Mouse (Mus musculus) left cerebral cortex, adult 8-10 months (tissue): ENCODE data around the gene Klhl40. TPM values are rescaled to one million over a fixed set of nuclear protein-coding genes. Genes with fewer than 3 reads are reported as not detected.

Experiments
- DNase-seq, 2 experiments: peaks; one replicate each; pipeline ENCODE4 v3.0.0; 2022; ENCODE audit warnings: low spot score in 2 of 2
- total RNA-seq, 4 experiments: library from RNA; stranded (reverse); gene quantifications; 2 replicates each; pipeline ENCODE4 v1.2.4; 2022

Klhl40 gene
- total RNA-seq, 4 experiments from 2014 or later, result 7.6 to 10.9 (median 8.8) TPM

- no peak for DNase-seq
Observed at GRCm38 (mm10) chr9:121823051-121823450, 45.6 kb downstream of the Klhl40 start.

- DNase-seq, result no peak
Observed at GRCm38 (mm10) chr9:121823991-121824390, 46.6 kb downstream of the Klhl40 start.

GRCm38 (mm10) chr9:121826356-121826755, 48.9 kb downstream of the Klhl40 start:
- peak in 1 of 2 experiments; percentile 62 for DNase-seq

GRCm38 (mm10) chr9:121828314-121828713, 50.9 kb downstream of the Klhl40 start:
- no peak for DNase-seq

GRCm38 (mm10) chr9:121829270-121829992, 52.0 kb downstream of the Klhl40 start:
- no peak for DNase-seq

- DNase-seq, result no peak
Observed at GRCm38 (mm10) chr9:121830243-121830955, 53.0 kb downstream of the Klhl40 start.

- DNase-seq, result peak; percentile 64 to 72
Observed at GRCm38 (mm10) chr9:121830956-121831293, 53.5 kb downstream of the Klhl40 start.

Other genes starting within 250 kb of the Klhl40 start
- 1 to 10 TPM; 1.2 to 4.4 (median 2.4) TPM for gene Lyzl4, start 135.5 kb upstream of the Klhl40 start, total RNA-seq
- gene Vipr1, start 134.9 kb upstream of the Klhl40 start, total RNA-seq, result 10 to 100 TPM; 20.8 to 23.8 (median 21.7) TPM
- gene Sec22c, start 72.1 kb upstream of the Klhl40 start, total RNA-seq, result 10 to 100 TPM; 24.9 to 28.6 (median 26.6) TPM
- gene Ss18l2, start 67.3 kb upstream of the Klhl40 start, total RNA-seq, result 10 to 100 TPM; 77.1 to 81.7 (median 78.5) TPM
- 100 to 1,000 TPM in 1 of 4 experiments, 10 to 100 TPM in 3; 89.5 to 103 (median 92.6) TPM for gene Nktr, start 58.4 kb upstream of the Klhl40 start, total RNA-seq
- gene Zfp651, start 18.3 kb upstream of the Klhl40 start, total RNA-seq, result 100 to 1,000 TPM in 3 of 4 experiments, 10 to 100 TPM in 1; 96.9 to 107 (median 105) TPM
- gene Hhatl, start 14.9 kb downstream of the Klhl40 start, total RNA-seq, result 10 to 100 TPM; 18.6 to 24.6 (median 23.2) TPM
- 1 to 10 TPM; 6.1 to 7.6 (median 6.5) TPM for gene Ccdc13, start 61.9 kb downstream of the Klhl40 start, total RNA-seq
- gene Higd1a, start 80.8 kb downstream of the Klhl40 start, total RNA-seq, result 100 to 1,000 TPM in 1 of 4 experiments, 10 to 100 TPM in 3; 86.5 to 102 (median 89.7) TPM
- gene Ackr2, start 120.7 kb downstream of the Klhl40 start, total RNA-seq, result 10 to 100 TPM in 1 of 4 experiments, 1 to 10 TPM in 3; 4.5 to 11.2 (median 5.5) TPM
- not detected for gene Cyp8b1, start 138.7 kb downstream of the Klhl40 start, total RNA-seq
- 1 to 10 TPM; 5.1 to 6.9 (median 6.5) TPM for gene Fam198a, start 173.4 kb downstream of the Klhl40 start, total RNA-seq
- gene Pomgnt2, start 219.5 kb downstream of the Klhl40 start, total RNA-seq, result 10 to 100 TPM; 40.1 to 46.1 (median 41.8) TPM